Mouse (Mus musculus) layer of hippocampus, postnatal 14 days (tissue): ENCODE measurements around the gene Eif4g1. TPM values are rescaled to one million over a fixed set of nuclear protein-coding genes. Genes with fewer than 3 reads are reported as not detected.

Source experiments
- DNase-seq, 2 experiments: peaks; one replicate each; pipeline ENCODE4 v3.0.0; 2021 to 2022; ENCODE audit warnings: low spot score in 2 of 2, mixed read lengths in 1 of 2
- total RNA-seq, 2 experiments: library from RNA; stranded (reverse); gene quantifications; 2 replicates each; pipeline ENCODE4 v1.2.3; 2021

The Eif4g1 gene
- total RNA-seq, 2 experiments from 2014 or later = 336 to 340 TPM

- no peak for DNase-seq
Observed at GRCm38 (mm10) chr16:20671886-20672285, 3.8 kb downstream of the Eif4g1 start.

DNA sequence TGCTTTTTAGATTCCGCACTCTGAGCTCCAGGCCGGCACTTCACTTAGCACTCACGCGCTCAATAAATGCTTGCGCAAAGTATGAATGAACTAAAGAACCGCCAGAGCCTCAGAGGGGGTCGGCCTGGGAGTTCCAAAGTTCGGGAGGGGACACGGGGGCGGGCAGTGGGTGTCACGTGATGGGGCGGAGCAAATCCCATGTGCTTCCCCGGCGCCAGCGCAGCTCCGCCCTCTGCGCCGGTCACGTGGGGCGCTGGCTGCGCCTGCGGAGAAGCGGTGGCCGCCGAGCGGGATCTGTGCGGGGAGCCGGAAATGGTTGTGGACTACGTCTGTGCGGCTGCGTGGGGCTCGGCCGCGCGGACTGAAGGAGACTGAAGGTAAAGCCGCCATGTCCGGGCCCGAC, 4.4 kb downstream of the Eif4g1 start:
- peak; percentile 94 to 97 for DNase-seq

DNA sequence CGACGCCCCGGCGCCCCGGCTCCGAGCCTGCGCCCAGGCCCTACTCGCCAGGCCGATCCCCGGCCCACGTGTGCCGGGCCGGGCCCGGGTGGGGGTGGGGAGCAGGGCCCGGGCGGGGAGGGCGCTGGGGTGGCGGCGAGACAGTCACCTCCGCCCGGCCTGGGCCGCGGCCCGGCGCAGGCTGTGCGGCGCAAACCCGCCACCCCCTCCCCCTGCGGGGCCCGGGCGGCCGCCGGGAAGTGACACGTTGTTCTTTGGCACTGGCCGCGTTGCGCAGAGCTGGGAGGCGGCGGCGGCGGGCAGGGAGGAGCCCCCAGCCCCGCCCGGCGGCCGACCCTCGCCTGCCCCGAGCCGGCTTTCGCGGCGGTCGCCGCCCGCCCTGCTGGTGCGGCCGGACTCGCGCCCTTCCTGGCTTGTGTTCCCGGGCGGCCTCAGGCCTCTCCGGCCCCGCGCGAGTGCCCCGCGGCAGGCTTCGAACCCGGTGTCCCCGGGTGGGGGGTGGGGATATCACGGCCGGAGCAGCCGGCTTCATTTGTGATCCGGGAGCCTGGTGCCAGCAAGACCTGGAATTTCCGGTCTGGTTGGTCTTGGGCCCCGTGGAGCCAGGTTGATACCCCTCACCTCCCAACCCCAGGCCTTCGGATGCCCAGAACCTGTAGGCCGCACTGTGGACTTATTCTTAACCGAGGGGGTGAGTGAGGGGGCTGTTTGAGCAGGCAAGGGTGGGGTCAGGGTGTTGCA, 5.0 kb downstream of the Eif4g1 start:
- peak; percentile 40 to 45 for DNase-seq

- no peak for DNase-seq
Observed at GRCm38 (mm10) chr16:20673706-20674303, 5.7 kb downstream of the Eif4g1 start.

DNA sequence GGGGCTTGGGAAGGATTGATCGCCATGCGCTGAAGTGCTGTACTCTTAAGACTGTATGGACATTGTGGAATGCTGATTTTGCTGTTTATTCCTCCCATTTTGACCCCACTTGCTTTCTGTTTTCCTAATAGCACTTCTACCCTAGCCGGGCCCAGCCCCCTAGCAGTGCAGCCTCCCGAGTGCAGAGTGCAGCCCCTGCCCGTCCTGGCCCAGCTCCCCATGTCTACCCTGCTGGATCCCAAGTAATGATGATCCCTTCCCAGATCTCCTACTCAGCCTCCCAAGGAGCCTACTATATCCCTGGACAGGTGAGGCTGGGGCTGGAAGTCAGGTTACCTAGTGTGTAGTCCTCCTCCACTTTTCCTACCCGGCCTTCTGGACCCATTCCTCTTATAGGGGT, 7.1 kb downstream of the Eif4g1 start:
- no peak for DNase-seq

GRCm38 (mm10) chr16:20676702-20677101, 8.6 kb downstream of the Eif4g1 start:
- no peak for DNase-seq

DNA sequence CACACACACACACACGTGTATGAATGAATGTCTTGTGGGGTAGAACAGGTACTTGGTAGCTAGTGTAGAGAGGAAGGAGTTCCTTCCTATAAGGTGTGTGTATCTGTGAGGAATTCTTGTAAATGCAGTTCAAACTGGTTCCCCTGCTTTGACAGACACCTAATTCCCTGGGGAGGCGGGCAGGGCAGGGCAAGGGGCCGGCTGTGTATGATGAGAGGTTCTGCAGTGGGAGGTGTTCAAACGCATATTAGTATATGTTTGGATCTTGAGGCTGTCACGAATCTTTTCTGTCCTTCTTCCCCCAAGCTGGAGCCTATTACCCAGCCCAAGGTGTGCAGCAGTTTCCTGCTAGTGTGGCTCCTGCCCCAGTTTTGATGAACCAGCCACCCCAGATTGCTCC, 9.3 kb downstream of the Eif4g1 start:
- no peak for DNase-seq

GRCm38 (mm10) chr16:20677974-20678675, 10.0 kb downstream of the Eif4g1 start:
- peak; percentile 51 to 57 for DNase-seq

DNA sequence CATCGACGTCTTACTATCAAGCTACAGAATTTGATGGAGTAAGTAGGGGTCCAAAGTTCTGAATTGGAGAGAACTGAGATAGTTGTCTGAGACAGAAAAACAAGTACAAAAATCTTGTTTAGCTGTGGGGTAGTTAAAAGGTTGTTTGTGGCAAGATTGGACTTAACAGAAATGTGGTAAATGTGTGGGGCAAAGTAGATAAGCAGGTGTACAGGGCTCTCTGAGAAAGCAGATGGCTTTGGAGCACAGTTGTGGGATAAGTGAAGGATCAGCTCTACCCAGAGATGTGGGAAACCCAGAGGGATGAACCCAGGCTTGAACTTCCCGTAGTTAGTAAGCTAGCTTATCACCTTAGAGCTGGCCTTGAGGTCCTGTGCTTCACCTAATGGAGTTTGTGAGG, 22.7 kb downstream of the Eif4g1 start:
- DNase-seq = no peak

DNA sequence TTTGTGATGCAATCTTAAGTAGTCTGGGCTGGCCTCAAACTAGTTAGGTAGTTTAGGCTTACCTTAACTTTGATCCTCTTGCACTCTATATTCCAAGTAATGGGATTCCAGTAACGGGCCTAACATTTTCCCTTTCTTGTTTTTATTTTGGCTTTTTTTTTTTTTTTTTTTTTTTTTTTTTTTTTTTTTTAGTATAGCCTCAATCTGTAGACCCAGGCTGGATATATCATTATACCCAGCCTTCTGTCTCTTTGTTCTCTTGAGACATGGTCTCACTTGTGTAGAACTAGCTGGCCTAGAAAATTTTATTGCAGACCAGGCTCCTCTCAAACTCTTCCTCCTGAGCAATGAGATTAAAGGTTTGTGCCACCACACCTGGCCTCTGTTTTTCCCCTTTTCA, 23.5 kb downstream of the Eif4g1 start:
- no peak for DNase-seq

GRCm38 (mm10) chr16:20692241-20692965, 24.3 kb downstream of the Eif4g1 start:
- DNase-seq = peak; percentile 18 to 31

DNA sequence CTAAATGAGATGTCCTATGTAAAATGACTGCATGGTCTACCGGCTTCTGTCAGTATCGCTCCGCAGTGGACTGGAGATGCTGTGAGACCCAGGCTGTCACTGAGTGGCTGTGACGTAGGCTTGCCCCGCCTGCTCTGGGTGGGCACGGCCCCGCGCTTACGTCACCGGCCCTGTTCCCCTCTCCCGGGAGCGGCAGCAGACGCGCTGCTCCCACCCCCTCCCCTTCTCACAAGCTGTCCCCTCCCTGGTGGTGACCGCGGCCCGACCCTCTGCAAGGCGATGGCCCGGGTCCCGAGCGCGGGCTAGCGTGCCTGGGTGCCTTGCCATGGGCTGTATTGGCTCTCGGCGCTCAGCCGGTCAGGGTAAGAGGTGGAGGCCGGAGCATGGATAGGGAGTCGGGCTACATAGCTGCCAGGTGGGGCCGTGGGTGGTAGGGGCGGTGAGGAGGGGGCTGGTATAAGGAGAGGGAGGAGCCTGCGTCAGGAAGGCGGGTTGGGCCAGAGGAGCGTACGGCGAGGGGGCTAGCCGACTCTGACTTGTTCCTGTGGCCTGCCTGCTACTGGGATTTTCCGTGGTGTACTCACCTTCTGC, 25.1 kb downstream of the Eif4g1 start, which contains the start of gene Fam131a:
TSS of gene Fam131a (plus strand) at position 131 of the 591 bp plus-strand sequence.
- peak; percentile 91 to 97 for DNase-seq

GRCm38 (mm10) chr16:20694781-20695180, 26.7 kb downstream of the Eif4g1 start:
- DNase-seq = peak; percentile 67 to 89

DNA sequence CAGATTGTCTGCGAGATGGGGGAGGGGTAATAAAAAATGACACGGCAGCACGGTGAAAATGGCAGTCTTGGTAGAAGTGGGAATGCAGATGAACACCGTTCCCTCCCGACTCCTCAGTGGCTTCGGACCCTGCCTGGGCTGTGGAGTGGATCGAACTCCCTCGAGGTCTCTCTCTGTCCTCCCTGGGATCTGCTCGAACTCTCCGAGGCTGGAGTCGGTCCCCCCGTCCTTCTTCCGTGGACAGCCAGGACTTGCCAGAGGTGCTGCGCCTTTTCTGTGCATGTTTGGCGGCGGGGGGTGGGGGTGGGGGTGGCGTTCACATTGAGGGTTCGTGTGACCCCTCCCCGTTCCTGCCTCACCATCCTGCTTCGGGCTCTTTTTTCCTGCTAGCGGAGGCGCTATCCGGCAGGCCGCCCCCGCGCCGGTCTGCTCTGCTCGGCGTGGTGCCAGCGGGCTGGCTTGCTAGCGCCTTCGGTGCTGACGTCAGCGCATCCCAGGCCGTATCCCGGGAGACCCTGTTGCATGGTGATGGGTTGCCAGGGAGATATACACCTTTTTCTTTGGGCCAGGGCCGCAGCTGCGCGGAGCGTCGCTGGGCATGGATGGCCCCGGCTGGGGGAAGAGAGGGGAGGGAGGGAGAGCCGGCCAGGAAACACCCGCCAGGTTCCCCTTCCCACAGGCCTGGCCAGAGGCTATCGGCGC, 27.7 kb downstream of the Eif4g1 start:
- DNase-seq = peak; percentile 97 to 99

DNA sequence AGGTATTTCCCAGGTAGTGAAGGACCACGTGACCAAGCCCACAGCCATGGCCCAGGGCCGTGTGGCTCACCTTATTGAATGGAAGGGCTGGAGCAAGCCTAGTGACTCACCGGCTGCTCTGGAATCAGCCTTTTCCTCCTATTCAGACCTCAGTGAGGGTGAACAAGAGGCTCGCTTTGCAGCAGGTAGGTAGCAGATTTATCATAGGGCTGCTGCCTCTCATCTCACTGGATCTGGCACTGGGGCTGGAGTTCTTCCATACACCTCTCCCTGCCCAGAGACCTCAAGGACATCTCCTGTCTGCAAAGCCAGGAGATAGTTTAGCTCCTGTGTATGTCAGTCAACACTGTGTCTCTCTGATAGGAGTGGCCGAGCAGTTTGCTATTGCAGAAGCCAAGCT, 31.2 kb downstream of the Eif4g1 start:
- no peak for DNase-seq

DNA sequence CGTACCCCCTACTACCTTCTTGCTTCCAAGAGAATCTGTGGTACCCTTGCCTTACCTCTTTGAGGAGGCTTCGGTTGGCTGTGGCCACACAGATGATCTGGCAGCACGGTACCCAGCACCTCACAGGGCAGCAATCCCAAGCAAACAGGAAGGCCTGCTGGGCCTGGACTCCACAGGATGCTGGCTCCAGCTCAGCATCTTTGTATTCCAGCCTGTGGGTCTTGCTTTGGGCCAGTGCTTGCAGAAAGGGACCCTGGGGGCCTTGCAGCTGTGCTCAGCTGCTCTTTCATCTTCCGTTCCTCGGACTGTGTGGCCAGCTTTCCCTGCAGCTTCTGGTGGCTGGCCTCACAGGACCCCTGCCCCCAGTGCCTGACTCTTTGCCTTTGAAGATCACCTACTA, 31.9 kb downstream of the Eif4g1 start:
- DNase-seq = peak; percentile 11 to 37

GRCm38 (mm10) chr16:20701316-20701715, 33.2 kb downstream of the Eif4g1 start:
- peak; percentile 15 to 17 for DNase-seq

DNA sequence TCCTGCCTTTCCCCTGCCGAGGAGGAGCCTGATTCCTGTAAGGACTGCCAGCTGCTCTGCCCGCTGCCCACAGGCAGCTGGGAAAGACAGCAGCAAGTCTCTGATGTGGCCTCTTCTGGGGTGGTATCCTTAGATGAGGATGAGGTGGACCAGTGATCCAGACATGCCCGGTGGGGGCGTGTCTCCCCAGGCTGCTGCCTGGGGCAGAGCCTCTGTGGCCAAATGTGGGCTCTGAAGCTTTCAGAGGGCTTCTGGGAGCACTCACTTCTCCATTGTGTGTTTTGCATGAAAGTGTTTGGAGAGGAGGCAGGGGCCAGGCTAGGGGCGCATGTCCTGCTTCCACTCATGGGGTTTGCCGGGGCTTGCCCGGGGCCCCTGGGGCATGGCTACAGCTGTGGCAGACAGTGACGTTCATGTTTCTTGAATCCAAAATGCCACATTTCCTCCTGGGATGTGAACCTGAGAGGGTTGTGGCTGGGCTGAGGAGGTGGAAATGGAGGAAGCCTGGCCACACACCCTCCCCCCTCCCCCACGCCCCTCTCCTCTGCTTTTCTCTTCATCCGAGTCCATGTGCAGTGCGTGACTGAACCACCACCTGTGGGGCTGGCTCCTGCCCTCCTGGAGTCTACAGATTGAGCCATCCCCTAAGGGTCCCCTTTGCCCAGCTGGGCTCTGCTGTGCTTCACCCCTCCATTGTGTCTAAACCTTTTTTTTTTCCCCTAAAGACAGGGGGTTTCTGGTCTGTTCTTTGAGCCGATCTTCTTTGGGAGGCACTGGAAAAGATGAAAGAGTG, 33.8 kb downstream of the Eif4g1 start:
- peak in 1 of 2 experiments; percentile 8 for DNase-seq

- peak; percentile 69 to 76 for DNase-seq
Observed at GRCm38 (mm10) chr16:20702522-20702893, 34.4 kb downstream of the Eif4g1 start.

DNA sequence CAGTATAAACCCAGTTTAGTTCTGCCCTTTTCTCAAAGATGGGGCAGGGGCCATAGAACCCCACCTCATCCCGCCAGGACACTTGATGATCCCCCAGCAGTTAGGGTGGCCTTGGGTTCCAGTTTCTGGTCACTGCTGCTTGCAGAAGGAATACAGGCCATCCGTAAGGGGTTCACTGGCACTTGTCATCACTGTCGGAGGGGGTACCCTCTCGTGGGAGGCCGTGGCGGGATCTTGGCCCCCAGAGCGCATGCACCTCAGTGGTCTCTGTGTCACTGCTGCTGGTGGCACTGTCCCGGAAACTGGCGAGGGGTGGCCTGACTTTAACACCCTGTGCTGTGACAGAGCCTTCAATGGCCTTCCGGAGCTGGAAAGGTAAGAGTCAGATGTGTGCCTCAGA, 35.0 kb downstream of the Eif4g1 start:
- DNase-seq = peak; percentile 13 to 17
